Mouse (Mus musculus): ENCODE data around the gene Sh3gl2. TPM values are rescaled to one million over a fixed set of nuclear protein-coding genes. Genes with fewer than 3 reads are reported as not detected.

Sh3gl2 gene
- polyA plus RNA-seq, 1 experiment: 242 TPM

DNA sequence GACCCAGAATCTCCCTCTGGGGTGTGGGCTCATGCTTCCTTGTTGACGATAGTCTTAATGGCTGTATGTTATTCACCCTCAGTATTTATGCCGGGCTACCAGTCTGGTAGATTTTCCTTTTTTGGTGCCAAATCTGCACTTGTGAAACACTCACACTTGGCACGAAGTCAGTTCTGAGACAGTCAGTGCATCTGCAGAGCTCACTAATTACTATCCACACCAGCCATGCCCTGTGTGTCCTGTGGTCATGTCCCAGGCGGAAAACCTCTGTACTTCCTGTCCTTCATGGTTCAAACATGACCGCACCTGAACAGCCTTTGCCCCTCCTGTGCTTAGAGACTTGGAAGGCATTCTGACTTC lies 23.6 kb downstream of the Sh3gl2 start:
- no peak for DNase-seq (ENCODE audit: extremely low spot score in 1 of 2, low spot score in 1 of 2)

DNA sequence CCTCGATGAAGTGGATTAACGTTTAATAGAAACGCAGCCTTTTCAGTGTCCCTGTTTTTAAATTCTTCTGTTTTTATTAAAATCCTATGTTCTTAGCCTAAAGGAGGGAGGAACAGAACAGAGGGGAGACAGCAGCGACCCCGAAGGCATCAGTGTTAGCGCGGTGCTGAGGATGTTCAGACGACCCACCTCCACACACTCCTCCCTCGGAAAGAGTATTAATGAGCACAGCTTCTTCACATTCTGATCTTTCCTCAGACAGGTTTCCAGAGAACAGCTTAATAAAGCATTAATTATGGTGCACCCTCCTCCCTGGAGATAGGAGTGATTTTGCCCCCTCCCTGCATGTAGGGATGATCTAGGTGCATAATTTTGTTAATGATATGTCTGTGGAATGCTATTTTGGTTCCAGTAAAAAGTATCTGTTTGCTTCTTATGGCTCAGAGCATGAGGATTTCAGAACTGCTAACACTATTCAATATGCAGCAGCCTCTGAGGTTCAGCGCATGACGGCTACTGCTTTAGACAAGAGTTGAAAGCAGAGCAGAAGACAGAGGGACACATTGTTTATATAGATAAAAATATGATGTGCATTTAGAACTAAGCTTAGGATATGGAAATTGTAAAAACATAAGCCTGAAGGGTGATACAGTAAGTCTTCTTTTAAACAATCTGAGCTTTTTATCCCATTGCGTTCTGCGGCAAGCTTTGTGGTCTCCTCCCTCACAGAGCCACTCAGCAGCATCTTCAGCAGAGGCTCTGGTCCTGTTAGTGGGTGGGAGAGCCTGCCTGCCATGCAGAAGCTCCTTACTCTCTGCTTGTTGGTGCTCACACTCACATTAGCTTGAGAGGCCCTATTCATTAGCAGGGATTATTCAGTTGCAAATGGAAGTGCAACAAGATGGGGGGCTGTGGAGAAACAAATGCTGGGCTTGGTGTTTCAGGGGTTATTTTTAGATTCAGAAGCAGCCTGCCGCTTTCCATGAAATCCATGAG lies 27.8 kb downstream of the Sh3gl2 start:
- DNase-seq (ENCODE audit: extremely low spot score in 1 of 2, low spot score in 1 of 2): peak in 1 of 2 experiments; percentile 56

DNA sequence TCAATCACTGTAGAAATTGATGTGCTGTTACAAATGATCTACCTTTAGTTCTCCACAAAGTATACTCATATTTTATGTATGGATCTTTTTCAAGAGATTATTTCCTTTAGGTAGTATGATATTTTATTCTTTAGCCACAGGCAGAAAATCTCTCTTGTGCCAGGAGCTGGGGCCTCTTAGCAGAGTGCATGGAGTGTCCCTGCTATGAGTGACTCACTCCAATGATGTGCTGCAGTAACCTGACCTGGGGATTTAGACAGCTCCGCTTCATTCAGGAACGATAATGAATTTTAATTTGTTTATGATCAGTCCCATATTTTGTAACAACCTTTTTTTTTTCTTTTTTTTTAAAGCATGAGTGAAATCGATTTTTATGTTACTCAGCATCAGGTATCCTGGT lies 36.7 kb downstream of the Sh3gl2 start:
- DNase-seq (ENCODE audit: extremely low spot score in 1 of 2, low spot score in 1 of 2): no peak

DNA sequence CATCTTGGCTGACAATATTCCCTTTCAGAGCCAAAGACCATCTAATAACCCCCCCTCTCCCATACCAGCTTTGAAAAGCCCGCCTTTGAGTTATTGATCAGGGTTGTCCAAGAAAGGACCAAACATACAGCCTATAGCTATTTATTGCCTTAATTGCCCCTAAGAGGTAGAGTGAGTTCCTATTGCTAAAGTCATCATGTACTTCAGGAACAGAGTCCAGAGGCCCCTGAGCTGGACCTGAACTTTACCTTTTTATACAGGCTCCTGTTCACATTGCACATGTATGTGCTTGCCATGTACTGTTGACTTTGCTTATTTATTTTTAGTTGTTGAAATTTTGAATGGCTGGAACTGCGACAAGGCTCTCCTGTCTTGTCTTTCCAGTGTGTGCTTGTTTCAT lies 37.6 kb downstream of the Sh3gl2 start:
- no peak for DNase-seq (ENCODE audit: extremely low spot score in 1 of 2, low spot score in 1 of 2)

DNA sequence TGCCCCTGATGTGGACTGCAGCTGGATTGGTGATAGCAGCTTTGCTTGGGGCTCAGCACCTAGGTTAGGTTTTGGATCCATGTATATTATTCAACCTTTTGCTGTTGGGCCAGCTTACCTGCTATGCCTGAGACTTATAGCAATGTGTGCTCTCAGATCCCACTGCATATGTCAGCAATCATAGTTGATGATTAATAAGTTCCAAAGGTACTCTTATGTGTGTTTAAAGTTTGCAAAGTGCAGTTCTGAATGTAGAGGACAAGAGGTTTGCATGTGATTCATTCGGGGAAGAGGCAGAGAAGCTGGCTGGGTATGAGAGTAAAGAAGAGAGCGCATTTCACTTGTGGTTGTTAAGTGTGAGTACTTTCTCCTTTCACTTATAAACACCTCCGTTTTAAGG lies 43.7 kb downstream of the Sh3gl2 start:
- no peak for DNase-seq (ENCODE audit: extremely low spot score in 1 of 2, low spot score in 1 of 2)

DNA sequence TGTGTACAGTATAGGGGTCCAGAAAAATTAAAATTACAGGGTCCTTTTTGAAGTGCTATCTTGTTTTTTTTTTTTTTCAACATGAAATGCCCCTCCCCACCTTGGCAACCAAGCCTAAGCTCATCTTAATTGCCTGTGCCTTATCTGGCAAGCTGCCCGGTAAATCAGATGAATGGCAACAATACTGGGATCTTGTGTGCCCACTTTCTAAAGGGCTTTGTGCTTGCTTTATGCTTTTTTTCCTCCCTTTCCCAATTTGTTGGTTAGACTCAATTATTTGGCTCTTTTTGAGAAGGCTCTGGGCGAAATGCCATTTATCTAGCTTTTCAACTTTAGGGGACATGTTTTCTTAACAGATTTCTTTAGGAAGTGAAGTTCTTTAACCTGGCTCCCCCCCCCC lies 45.3 kb downstream of the Sh3gl2 start:
- DNase-seq (ENCODE audit: extremely low spot score in 1 of 2, low spot score in 1 of 2): peak in 1 of 2 experiments; percentile 65

DNA sequence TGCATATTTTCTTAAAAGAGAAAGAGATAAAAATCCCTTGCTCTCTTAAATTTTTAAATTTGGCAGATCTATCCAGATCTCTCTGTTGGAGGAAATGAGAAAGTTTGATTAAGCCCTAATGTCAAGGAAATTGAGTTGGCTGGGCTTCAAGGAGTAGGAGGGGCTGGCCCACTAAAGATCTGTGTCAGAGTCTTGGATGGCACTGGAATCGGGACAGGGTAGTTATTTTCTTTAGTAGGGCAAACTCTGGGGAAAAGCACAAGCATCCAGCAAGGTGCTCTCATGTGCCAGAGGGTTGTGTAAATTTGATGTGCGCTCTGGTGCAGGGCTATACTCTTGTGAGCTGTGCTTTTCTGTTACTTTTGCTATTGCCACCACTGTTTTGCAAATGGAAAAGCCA lies 45.9 kb downstream of the Sh3gl2 start:
- no peak for DNase-seq (ENCODE audit: extremely low spot score in 1 of 2, low spot score in 1 of 2)

DNA sequence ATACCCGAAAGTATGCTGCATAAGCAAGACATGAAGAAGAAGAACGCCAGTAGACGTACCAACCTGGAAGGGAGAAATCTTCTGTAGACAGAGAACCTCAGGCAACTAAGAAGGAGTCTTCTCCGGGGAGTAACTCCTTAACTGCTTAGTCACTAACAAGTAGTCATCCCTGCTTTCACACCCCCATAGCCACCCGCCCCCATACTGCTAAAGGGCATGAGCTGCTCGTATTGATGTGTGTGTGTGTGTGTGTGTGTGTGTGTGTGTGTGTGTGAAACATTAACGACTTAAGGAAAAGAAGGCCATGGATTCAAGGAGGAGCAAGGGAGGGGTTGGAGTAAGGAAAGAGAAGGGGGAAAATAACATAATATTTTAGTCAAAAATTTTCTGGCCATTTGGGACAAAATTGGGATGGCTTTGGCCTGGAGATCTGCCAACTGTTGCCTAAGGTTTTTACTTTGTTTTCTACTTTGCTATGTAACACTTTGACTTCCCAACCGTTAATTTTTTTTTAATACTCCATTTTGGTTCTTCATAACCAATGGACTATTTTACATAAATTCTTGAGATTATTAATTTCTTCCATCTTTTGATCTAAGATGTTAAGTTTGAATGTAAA lies 51.0 kb downstream of the Sh3gl2 start:
- DNase-seq (ENCODE audit: extremely low spot score in 1 of 2, low spot score in 1 of 2): no peak

DNA sequence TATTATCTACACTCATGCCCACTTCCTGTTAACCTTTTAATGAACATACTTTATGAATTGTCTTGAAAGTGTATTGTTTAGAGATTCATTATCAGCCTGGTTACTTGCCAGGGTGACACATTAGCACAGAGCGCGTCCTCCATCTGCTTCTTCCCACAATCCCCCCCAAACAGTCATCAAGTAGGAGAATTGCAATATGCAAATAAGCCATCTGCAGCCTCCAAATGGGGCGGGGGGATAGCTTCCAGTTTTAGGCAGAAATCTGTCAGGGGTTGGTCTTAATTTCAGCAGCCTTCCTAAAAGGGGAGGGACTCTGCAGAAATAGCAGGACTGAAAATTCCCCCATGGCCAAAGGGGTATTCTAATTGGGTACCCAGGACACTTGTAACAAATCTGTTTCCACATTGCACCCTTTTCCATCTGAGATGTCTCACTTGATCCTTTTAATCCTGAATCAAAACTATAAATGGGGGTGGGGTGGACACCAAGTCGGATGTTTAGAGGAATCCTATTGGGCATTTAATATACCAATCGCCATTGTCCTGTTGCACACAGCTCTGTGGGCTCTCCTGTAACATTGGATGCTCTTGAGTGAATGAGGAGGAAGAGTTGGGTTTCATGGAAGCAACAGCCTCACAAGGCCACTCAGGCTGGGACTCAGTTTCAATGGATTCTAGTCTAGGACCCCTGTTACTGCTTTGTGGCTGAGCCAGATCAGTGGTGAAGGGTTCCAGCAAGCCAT lies 51.7 kb downstream of the Sh3gl2 start:
- no peak for DNase-seq (ENCODE audit: extremely low spot score in 1 of 2, low spot score in 1 of 2)

DNA sequence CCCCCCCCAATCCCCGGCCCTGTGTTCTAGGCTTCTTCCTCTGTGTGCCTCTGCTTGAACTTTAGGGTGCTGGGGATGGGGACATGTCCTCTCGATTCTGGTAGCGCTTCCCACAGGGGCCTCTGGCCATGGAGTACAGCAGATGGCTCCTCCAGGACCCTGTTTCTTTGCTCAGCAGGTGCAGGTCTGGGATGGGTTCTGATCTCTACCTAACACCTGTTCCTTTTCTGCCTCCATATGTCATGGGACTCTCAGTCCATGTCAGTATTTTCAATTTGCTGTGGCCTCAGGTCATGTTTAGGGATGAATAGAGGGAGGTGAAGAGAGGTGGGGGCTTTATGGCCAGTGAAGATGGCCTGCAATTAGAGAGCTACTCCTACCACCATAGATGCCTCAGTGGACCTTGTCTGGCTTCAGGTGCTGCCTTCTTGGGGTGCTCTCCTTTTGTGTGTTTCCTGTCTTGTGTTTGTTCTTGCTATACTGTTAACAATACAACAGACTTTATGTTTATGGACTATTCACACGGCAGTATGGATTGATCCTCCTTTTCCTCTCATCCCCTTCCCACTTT lies 52.9 kb downstream of the Sh3gl2 start:
- no peak for DNase-seq (ENCODE audit: extremely low spot score in 1 of 2, low spot score in 1 of 2)

DNA sequence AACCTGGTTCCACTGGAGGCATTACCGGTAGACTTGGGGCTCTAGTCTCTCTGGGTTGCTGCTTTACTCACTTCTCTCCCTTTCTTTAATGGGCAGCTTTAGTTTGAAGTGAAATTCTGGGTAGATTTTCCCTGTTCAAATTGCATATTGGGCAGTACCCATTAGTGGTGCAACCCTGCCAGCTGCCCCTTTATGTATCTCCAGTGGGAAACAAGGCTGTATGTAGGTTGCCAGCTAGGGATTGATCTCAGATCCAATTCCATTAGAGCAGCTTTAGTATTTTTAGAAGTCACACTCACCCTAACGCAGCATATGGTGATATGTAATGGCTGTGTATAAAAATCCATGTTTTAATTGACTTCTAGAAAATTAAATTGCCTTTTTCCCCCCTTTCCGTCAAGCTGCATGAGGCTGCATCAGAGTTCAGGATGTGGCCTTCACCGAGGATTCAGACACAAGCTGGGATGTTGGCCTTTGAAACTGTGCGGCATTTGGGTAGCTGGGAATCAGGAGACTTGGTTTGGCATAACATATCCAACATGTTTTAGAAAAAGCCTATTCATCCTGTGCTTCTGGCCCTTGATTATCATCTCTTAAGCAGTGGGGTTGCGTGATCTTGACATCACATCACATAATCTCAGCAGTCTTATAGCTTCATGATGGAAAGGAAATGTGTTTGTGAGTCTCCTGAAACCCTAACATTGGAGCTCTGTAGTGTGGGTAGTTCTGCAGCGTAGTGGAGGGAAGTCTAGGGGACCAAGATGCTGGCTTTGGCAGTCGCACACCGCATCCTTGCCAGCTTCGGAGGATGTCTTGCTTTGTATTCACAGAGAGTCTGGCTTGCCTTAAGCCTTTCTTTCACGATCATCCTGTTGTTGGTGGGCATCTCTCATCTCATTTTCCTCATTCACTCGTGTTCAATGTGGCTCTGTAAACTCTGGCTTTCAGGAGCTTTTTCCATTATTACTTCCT lies 56.0 kb downstream of the Sh3gl2 start:
- DNase-seq (ENCODE audit: extremely low spot score in 1 of 2, low spot score in 1 of 2): peak; percentile 59 to 77

DNA sequence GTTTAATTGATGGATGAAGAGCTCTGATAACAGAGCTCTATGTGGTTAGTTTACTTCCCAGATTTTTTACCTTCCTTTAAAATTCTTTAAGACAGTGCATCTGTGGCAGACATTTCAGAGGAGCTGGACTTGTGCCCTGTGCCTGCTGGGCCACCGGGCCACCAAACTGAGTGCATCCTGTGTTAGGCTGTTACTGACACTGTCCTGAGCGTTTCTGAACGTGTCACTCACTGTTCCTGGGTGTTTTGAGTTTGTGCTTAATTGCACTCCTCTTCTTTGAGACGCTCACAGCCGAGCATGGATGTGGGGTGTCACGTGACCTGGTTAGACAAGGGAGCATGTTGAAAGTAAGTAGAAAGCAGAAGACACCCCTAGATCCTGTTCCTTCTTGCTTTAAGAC lies 57.2 kb downstream of the Sh3gl2 start:
- DNase-seq (ENCODE audit: extremely low spot score in 1 of 2, low spot score in 1 of 2): no peak

DNA sequence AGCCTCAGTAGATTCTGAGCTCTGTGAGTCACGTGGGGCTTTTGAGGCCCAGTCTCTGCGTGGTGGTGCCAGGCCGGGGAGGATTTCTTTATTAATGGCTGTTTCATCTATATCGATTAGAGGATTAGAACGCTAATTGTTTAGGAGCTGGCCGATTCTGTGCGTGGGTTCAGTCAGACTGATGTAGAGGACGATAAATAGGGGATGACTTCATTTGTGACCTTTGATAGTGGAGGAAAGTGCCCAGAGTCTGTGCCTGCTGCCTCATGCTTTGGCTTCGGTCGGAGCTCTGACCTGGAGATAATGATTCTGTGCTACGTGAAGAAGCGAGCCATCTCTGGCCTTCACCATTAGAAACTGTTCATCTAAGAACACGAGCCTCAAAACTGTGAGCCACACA lies 57.7 kb downstream of the Sh3gl2 start:
- no peak for DNase-seq (ENCODE audit: extremely low spot score in 1 of 2, low spot score in 1 of 2)

DNA sequence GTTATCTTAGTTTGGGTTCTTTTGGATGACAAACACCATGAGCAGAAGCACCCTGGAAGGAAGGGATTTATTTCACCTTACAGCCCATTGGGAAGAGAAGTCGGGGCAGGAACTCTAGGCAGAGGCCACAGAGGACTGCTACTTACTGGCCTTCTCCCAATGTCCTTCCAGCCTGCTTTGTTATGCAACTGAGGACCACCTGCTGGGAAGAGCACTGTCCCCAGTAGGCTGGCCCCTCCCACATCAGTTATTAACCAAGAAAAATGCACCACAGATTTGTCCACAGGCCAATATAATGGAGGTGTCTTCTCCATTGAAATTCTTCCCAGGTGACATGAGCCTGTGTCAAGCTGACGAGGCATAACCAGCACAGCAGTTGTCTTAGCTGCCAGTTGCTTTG lies 62.5 kb downstream of the Sh3gl2 start:
- no peak for DNase-seq (ENCODE audit: extremely low spot score in 1 of 2, low spot score in 1 of 2)

DNA sequence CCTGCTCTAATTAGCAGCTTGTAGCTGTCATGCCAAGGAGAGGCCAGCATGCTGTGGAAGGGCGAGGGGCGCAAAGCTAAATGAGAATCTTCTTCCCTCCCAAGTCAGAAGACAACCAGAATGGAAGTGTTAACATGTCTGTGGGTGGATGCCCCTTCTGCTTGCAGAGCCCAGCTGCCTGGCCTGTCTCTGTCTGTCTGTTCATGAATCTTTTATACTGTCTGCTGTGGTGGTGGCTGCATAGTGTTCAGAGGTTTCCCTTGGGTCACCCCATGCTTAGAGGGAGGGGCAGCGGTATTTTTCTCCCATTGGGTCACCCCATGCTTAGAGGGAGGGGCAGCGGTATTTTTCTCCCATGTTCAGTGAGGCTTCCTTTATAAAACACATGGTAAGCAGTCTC lies 68.0 kb downstream of the Sh3gl2 start:
- DNase-seq (ENCODE audit: extremely low spot score in 1 of 2, low spot score in 1 of 2): peak in 1 of 2 experiments; percentile 36

DNA sequence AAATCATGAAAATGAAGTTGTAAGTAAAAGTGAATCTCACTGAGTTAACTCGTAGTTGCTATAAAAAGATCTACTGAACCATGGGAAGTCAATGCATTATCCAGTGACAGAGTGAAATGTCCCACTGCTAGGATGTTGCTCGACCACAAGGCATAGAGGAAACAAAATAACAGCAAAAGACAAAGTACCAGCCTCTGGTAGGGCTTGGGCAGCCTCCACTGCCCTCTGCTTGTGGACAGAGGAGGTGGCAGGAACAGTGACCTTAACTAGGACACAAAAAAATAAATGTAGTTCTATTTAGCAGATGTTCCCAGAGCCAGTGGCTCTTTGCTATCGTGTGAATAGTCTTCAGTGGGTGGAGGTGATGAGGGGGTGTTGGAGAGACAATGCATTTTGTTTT lies 68.5 kb downstream of the Sh3gl2 start:
- no peak for DNase-seq (ENCODE audit: extremely low spot score in 1 of 2, low spot score in 1 of 2)

DNA sequence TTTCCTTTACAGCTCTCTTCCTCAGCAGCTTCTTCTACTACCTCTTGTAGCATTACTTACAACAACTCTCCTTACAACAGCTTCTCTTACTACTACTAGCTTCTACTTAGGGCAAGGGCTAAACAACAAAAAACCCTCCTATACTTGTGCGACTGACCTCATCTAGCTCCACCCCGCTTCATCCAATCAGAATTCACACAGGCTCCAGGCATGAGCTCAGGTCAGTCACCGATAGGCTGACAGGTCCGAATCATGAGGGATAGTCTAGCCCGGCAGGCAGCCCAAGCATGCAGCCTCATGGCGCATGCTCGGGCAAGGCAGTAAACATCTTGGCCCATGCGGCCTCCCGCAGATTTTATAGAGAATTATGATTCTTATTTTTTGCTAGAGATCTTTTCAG lies 78.2 kb downstream of the Sh3gl2 start:
- no peak for DNase-seq (ENCODE audit: extremely low spot score in 1 of 2, low spot score in 1 of 2)

DNA sequence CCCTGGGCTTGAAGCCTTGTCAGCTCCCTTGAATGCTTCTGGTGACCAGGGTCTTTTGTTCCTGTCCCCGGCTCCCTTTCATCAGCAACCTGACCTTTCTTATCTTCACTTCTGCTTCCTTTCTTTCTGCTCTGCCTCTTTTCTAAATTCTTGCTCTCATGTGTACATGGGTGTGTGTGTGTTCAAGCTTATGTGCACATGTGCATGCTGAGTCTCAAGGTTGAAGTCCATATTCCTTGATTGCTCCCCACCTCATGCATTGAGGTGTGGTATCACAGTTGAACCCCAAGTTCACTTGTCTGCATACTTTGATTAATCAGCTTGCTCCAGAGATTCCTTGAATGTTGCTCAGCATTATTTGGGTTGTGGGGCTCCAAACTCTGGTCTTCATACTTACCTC lies 85.1 kb downstream of the Sh3gl2 start:
- DNase-seq (ENCODE audit: extremely low spot score in 1 of 2, low spot score in 1 of 2): no peak

DNA sequence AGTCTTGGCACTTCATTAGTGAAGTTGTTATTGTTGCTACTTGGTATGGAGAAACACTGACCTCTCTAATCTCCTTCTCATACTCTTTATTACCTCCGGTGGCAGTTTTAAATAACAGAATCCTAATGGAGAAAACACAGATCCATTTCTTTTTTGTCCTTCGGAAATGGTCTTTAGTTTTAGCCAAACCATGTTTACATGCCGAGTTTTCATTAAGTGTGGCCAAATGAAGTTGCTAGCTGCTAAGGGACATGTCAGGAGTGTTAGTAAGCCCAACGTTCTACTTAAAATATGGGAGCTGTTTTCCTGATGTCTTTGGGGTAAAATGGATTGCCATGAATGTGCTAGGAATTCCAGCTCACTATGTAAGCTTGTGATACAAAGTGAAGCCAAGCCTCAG lies 86.4 kb downstream of the Sh3gl2 start:
- no peak for DNase-seq (ENCODE audit: extremely low spot score in 1 of 2, low spot score in 1 of 2)

DNA sequence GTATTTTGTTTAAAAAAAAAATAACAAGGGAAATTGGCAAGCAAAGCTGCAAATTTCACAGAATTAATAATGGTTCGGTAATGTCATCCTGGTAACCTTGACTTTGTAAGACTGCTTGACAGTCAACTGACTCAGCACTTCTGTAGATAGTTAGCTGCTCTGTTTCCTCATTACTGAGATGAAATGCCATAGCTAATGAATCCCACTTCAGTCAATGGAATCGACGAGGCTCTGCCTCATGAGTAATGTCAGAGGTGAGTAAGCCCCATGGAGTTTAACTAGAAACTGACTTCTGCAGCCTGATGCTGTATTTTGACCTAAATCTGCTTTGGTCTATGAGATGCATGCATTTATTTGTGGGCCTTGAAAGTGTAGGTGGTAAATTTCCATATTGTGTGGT lies 88.4 kb downstream of the Sh3gl2 start:
- no peak for DNase-seq (ENCODE audit: extremely low spot score in 1 of 2, low spot score in 1 of 2)
